Mouse (Mus musculus): ENCODE results near the gene Pdk2. TPM values are rescaled to one million over a fixed set of nuclear protein-coding genes. Genes with fewer than 3 reads are reported as not detected.
A peak's percentile ranks its signal among the peaks of the same experiment; 100 is the strongest.

Pdk2 gene
- polyA plus RNA-seq, 1 experiment from 2014 or later = 33.7 TPM

DNA sequence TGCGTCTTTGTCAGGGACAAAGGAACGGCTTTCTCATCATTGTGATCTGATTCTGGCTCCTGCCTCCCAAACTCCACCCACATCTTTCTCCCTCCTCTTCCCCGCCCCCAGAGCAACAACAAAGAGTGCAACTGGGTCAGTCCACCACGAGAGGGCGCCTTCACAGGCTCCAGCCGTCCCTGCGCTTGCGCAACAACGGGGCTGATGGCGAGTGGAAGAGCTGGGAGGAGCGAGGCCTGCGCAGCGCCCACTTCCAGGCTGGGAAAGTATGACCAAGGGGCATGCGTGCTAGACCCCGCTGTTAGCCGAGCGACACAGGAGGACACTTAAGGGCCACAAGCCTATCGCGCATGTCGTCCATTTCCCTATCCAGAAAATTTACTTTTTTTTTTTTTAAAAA, 62.2 kb downstream of the Pdk2 start:
- WGBS = under 1% methylated on average over 20 of the region's 20 CpGs
- H3K4me3 ChIP-seq = peak overlapping the region; percentile 34
- H3K9ac ChIP-seq = peak overlapping the region; percentile 55

GRCm38 (mm10) chr11:94978178-94978915, 62.8 kb downstream of the Pdk2 start:
- no peaks in the 10 kb centered on the region for H3K36me3 ChIP-seq
- peak overlapping the region; percentile 59 for H3K4me2 ChIP-seq
- H3K27me3 ChIP-seq = no peaks in the 10 kb centered on the region
- peak overlapping the region; percentile 55 for H3K9ac ChIP-seq
- H3K4me1 ChIP-seq = peaks cover 13% of the 10 kb centered on the region
- WGBS = 40% methylated on average over 9 of the region's 9 CpGs
- ATAC-seq (ENCODE audit: insufficient number of reproducible peaks, insufficient read depth, low FRiP score, low TSS enrichment, low read depth) = no peak
- peak overlapping the region; percentile 34 for H3K4me3 ChIP-seq
- H3K9me3 ChIP-seq = no peaks in the 10 kb centered on the region
- no peak overlapping the region for H3K27ac ChIP-seq

More for the DNA sequence above, 62.2 kb downstream of the Pdk2 start:
- H3K4me1 ChIP-seq = peaks cover 13% of the 10 kb centered on the region
- no peaks in the 10 kb centered on the region for H3K9me3 ChIP-seq
- no peaks in the 10 kb centered on the region for H3K36me3 ChIP-seq
- peak; percentile 78; the same call in 1 of the 2 replicates for ATAC-seq (ENCODE audit: insufficient number of reproducible peaks, insufficient read depth, low FRiP score, low TSS enrichment, low read depth)
- no peaks in the 10 kb centered on the region for H3K27me3 ChIP-seq
- no peak overlapping the region for H3K27ac ChIP-seq
- peak overlapping the region; percentile 59 for H3K4me2 ChIP-seq

Other genes with a start within 250 kb of the Pdk2 start
- 1,060 and 1,259 TPM in 2 replicates for gene Col1a1, start 105.1 kb downstream of the Pdk2 start, polyA plus RNA-seq (2015; fragmentation: Nextera tagmentation; extraction: Ambion mirVana)
- not detected in 2 replicates for gene Hils1, start 73.8 kb downstream of the Pdk2 start, polyA plus RNA-seq (2015; fragmentation: Nextera tagmentation; extraction: Ambion mirVana)
- 1.1 and 1.5 TPM in 2 replicates for gene Sgca, start 65.0 kb downstream of the Pdk2 start, polyA plus RNA-seq (2015; fragmentation: Nextera tagmentation; extraction: Ambion mirVana)
- gene Ppp1r9b, start 50.3 kb downstream of the Pdk2 start, polyA plus RNA-seq (2015; fragmentation: Nextera tagmentation; extraction: Ambion mirVana) = 13.2 and 13.5 TPM in 2 replicates
- gene Samd14, start 31.5 kb downstream of the Pdk2 start, polyA plus RNA-seq (2015; fragmentation: Nextera tagmentation; extraction: Ambion mirVana) = 36.2 and 36.8 TPM in 2 replicates
- 7.0 and 9.2 TPM in 2 replicates for gene Itga3, start 35.4 kb upstream of the Pdk2 start, polyA plus RNA-seq (2015; fragmentation: Nextera tagmentation; extraction: Ambion mirVana)
- gene Dlx3, start 78.8 kb upstream of the Pdk2 start, polyA plus RNA-seq (2015; fragmentation: Nextera tagmentation; extraction: Ambion mirVana) = 21.5 and 30.8 TPM in 2 replicates
- 3.0 and 3.8 TPM in 2 replicates for gene Dlx4, start 104.9 kb upstream of the Pdk2 start, polyA plus RNA-seq (2015; fragmentation: Nextera tagmentation; extraction: Ambion mirVana)
- gene Tac4, start 220.2 kb upstream of the Pdk2 start, polyA plus RNA-seq (2015; fragmentation: Nextera tagmentation; extraction: Ambion mirVana) = not detected in 2 replicates

Data from embryonic facial prominence, embryonic 13.5 days (tissue).